Mouse (Mus musculus): Measurements from ENCODE around the gene Slc35d3. TPM values are rescaled to one million over a fixed set of nuclear protein-coding genes. Genes with fewer than 3 reads are reported as not detected.
A peak's percentile ranks its signal among the peaks of the same experiment; 100 is the strongest.

Gene Slc35d3
- polyA plus RNA-seq, 1 experiment: 4.0 TPM

DNA sequence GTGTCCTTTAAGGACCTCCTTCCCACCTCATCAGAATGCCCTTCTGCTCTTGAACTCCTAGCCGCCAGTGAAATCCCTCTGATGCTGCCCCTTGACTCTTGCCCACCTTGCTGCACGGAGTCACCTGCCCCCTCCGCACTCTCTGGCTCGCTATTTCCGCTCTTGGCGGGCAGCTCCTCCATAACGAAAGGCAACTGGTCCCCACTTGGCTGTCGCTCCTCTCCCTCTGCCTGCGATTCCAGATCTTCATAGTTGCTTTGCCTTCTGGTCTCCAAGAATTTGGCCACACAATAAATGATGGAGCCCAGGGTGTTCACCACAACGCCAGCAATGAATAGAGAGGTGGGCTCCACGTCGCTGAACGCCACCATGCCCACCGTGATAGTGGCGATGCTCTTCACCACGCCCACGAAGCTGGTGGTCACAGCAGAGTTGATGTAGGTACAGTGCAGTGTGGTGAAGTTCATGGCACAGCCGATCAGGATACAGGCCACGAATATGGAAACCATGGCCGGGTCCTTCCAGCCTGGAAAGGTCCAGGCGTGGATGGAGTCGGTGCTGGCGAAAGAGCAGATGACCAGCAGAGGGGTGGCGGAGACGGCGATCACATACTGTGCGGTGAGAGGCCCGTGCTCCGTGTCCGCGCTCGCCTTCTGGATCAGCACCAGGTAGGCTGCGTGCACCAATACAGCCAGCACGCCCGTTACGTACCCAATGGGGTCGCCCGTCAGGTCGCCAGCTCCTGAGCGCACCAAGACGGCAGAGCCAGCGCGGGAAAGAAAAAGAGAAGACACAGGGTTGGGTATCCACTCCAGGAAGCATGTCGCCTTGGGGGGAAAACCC lies 2.1 kb downstream of the Slc35d3 start:
- no peaks in the 10 kb centered on the region for H3K4me1 ChIP-seq (ENCODE audit: control insufficient read depth, insufficient read depth, low read length)
- no peak for TF ChIP-seq POLR2A (IDR thresholded peaks at IDR 0.05; ENCODE audit: extremely low read depth, insufficient read depth, low read length)
- no peak for TF ChIP-seq CTCF (IDR thresholded peaks at IDR 0.05; ENCODE audit: extremely low read depth, insufficient read depth, low read length)
- H3K27ac ChIP-seq (ENCODE audit: insufficient read depth, low read length): no peak overlapping the region
- peak overlapping the region; percentile 47 for H3K4me3 ChIP-seq (ENCODE audit: insufficient read depth, low read length)

- H3K4me1 ChIP-seq (ENCODE audit: control insufficient read depth, insufficient read depth, low read length): no peaks in the 10 kb centered on the region
- no peak overlapping the region for H3K27ac ChIP-seq (ENCODE audit: insufficient read depth, low read length)
- TF ChIP-seq POLR2A (IDR thresholded peaks at IDR 0.05; ENCODE audit: extremely low read depth, insufficient read depth, low read length): no peak
- TF ChIP-seq CTCF (IDR thresholded peaks at IDR 0.05; ENCODE audit: extremely low read depth, insufficient read depth, low read length): no peak
- no peak overlapping the region for H3K4me3 ChIP-seq (ENCODE audit: insufficient read depth, low read length)
These were observed 11.4 kb downstream of the Slc35d3 start for GRCm38 (mm10) chr10:19839836-19840235.

- Histone ChIP-seq H3K4me3 (ENCODE audit: insufficient read depth, low read length) (no peak overlapping the region), H3K27ac (ENCODE audit: insufficient read depth, low read length) (no peak overlapping the region), H3K4me1 (ENCODE audit: control insufficient read depth, insufficient read depth, low read length) (no peaks in the 10 kb centered on the region)
- TF ChIP-seq POLR2A (IDR thresholded peaks at IDR 0.05; ENCODE audit: extremely low read depth, insufficient read depth, low read length) (no peak), CTCF (IDR thresholded peaks at IDR 0.05; ENCODE audit: extremely low read depth, insufficient read depth, low read length) (no peak)
These were observed 15.2 kb downstream of the Slc35d3 start for GRCm38 (mm10) chr10:19835887-19836710.

DNA sequence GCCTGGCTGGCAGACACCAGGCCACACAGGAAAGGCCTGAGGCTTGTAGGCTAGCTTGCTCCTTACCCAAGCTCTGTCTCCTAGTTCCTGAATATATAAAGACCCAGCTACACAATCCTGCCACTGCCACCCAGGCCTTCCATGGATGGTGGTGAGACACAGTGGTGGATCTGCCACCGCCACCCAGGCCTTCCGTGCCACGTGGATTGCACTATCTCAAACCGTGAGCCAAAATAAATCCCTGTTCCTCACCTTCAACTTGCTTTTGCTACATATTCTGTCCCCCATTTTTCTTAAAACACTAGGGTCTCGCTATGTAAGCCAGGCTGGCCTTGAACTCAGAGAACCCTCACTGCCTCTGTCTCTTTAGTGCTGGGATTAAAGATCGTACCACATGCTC lies 17.0 kb downstream of the Slc35d3 start:
- TF ChIP-seq POLR2A (IDR thresholded peaks at IDR 0.05; ENCODE audit: extremely low read depth, insufficient read depth, low read length): no peak
- TF ChIP-seq CTCF (IDR thresholded peaks at IDR 0.05; ENCODE audit: extremely low read depth, insufficient read depth, low read length): no peak
- Histone ChIP-seq H3K27ac (ENCODE audit: insufficient read depth, low read length) (no peak overlapping the region), H3K4me1 (ENCODE audit: control insufficient read depth, insufficient read depth, low read length) (no peaks in the 10 kb centered on the region), H3K4me3 (ENCODE audit: insufficient read depth, low read length) (no peak overlapping the region)

- no peak overlapping the region for H3K4me3 ChIP-seq (ENCODE audit: insufficient read depth, low read length)
- TF ChIP-seq POLR2A (IDR thresholded peaks at IDR 0.05; ENCODE audit: extremely low read depth, insufficient read depth, low read length) (no peak), CTCF (IDR thresholded peaks at IDR 0.05; ENCODE audit: extremely low read depth, insufficient read depth, low read length) (no peak)
- H3K4me1 ChIP-seq (ENCODE audit: control insufficient read depth, insufficient read depth, low read length): no peaks in the 10 kb centered on the region
- H3K27ac ChIP-seq (ENCODE audit: insufficient read depth, low read length): no peak overlapping the region
These were observed 20.0 kb downstream of the Slc35d3 start for GRCm38 (mm10) chr10:19831072-19831849.

DNA sequence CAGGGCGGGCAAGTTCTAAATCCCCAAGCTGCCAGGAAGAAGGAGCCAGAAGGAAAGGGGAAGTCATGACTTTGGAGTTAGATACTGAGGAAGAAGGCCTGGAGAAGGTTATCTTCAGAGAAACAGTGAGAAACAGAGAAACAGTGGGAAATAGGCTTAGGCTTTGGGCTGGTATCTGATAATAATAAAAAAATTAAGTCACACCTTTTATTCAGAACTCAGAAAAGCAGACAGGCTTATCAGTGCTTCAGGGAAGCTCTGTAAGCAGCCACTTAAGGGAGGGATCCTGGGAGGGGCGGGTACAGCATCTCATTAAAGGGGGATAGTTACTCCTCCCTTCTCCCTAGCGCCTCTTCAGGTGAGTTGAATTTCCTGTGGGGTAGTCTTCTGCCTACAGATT lies 30.3 kb downstream of the Slc35d3 start:
- Histone ChIP-seq H3K27ac (ENCODE audit: insufficient read depth, low read length) (no peak overlapping the region), H3K4me3 (ENCODE audit: insufficient read depth, low read length) (no peak overlapping the region), H3K4me1 (ENCODE audit: control insufficient read depth, insufficient read depth, low read length) (no peaks in the 10 kb centered on the region)
- TF ChIP-seq POLR2A (IDR thresholded peaks at IDR 0.05; ENCODE audit: extremely low read depth, insufficient read depth, low read length) (no peak), CTCF (IDR thresholded peaks at IDR 0.05; ENCODE audit: extremely low read depth, insufficient read depth, low read length) (no peak)

DNA sequence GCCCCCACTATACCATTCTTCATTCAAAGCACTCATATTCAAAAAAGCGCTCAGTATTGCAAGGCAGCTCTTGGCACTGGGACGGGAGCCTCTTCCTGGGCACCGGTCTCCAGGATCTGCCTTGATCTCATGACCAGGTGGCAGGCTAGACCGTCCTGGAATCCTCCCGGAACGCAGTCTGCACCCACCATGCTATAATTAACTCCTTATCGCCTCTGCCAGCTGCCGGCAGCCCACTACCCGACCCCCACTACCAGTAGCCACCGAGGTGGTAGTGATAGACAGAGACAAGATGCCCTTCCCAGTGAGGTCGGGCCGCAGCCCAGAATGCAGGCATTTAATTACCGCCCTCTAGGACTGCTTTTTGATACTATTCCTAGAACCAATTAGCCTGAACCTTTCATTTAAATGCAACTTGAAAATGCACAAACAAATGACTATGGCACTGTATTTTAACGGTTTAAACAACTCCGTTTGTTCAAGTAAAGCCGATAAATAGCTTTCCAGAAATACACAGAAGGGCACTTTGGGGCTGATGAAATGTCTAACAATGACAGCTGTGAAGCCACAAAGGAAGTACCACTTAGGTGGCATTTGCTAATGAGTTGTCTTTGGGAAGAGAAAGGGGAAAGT lies 32.4 kb downstream of the Slc35d3 start:
- no peak overlapping the region for H3K4me3 ChIP-seq (ENCODE audit: insufficient read depth, low read length)
- H3K27ac ChIP-seq (ENCODE audit: insufficient read depth, low read length): no peak overlapping the region
- no peaks in the 10 kb centered on the region for H3K4me1 ChIP-seq (ENCODE audit: control insufficient read depth, insufficient read depth, low read length)
- TF ChIP-seq CTCF (IDR thresholded peaks at IDR 0.05; ENCODE audit: extremely low read depth, insufficient read depth, low read length) (no peak), POLR2A (IDR thresholded peaks at IDR 0.05; ENCODE audit: extremely low read depth, insufficient read depth, low read length) (no peak)

- Histone ChIP-seq H3K27ac (ENCODE audit: insufficient read depth, low read length) (no peak overlapping the region), H3K4me3 (ENCODE audit: insufficient read depth, low read length) (no peak overlapping the region), H3K4me1 (ENCODE audit: control insufficient read depth, insufficient read depth, low read length) (no peaks in the 10 kb centered on the region)
- TF ChIP-seq POLR2A (IDR thresholded peaks at IDR 0.05; ENCODE audit: extremely low read depth, insufficient read depth, low read length) (no peak), CTCF (IDR thresholded peaks at IDR 0.05; ENCODE audit: extremely low read depth, insufficient read depth, low read length) (no peak)
These were observed 35.9 kb downstream of the Slc35d3 start for GRCm38 (mm10) chr10:19815371-19815770.

Measured in cortical plate, adult 2 months (tissue).